Mouse (Mus musculus): ENCODE measurements around the gene Irak3.
A peak's percentile ranks its signal among the peaks of the same experiment; 100 is the strongest.
"Not testable (repeated sequence)": the region's sequence is repeated elsewhere in the genome, so short reads cannot be mapped to it uniquely, and the experiment has no call there.

Gene Irak3

DNA sequence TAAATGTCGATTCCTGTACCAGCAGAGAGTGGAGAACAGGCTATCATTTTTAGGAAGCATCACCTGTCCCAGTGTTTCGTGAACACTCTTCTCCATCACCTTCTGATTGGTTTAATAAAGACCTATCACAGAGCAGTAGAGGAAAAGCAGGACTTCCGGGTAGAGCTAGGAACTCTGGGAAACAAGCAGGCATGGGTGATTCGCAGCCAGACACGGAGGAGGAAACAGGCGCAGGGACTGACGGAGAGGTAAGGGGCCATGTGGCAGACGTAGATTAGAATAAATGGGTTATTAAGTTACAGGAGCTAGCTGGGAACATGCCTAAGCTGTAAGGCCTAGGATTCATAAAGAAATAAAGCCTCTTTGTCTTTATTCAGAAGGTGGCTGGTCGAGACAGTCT, 41.4 kb downstream of the Irak3 start:
- no peak for DNase-seq

DNA sequence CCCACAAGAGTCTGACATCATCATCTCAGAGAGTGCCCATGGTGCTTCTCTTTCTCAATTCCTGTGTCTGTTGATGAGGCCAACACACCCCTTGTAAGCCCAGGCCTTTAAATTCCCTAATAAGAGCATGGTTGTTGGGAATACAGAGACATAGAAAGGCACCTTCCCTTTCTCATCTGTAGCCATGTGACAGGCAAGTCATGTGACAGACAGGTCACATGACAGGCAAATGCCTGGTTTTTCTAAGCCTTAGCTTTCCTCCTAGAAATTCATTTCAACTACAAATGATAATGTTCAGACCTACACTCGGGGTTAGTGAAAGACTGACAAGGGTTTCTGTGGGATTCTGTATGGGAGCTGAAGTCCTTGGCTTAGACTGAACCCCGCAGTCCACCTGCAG, 48.0 kb downstream of the Irak3 start:
- DNase-seq = no peak

- DNase-seq = no peak
Observed at GRCm38 (mm10) chr10:120151672-120152071, 50.3 kb downstream of the Irak3 start.

DNA sequence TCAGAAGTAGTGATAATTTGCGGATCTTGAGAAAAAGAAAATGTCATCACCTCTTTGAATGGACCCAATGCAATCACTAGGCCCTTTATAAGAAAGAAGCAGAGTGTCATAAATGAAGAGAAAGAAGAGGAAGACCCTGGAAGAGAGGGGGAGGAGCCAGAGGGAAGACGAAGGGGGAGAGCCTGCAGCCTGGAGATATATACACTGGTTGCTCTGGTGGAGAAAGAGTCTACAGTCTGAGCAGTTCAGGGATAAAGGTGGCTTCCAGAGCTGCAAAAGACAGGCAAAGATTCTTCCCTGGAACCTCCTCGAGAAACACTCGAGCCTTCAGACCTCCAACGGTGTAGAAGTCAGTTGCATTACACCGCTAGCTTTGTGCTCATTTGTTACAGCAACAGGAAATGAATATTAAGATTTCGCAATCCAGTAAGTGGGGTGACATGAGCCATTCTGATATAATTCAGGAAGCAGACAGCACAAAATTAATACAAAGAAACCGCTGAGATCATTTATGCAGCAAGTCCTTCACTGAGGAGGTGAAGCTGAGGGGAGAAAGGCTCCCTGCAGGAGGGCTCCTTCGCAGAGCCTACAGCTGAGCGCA, 60.9 kb downstream of the Irak3 start:
- DNase-seq = peak in 1 of 2 experiments; percentile 6

GRCm38 (mm10) chr10:120140193-120140592, 61.7 kb downstream of the Irak3 start:
- no peak for DNase-seq

- peak in 1 of 2 experiments; percentile 2 for DNase-seq
Observed at GRCm38 (mm10) chr10:120136020-120136562, 65.8 kb downstream of the Irak3 start.

DNA sequence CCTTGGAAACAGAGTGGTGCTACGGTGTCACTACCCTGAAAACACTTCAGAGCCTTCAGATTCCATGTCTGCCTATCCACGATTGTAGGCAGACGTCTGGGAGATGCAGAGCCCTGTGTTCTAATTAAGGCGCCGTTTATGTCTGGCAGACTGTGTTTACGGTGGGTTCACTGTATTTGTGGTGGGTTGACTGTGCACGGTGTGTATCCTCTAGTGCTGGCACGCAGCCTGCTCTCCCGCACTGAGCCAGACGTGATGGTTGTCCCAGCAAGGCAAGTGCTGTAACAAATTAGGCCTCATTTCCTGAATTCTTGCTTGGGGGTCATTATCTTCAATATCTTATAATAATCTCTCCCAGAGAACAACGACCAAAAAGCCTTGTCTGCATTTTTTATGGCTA, 68.2 kb downstream of the Irak3 start:
- DNase-seq = no peak

DNA sequence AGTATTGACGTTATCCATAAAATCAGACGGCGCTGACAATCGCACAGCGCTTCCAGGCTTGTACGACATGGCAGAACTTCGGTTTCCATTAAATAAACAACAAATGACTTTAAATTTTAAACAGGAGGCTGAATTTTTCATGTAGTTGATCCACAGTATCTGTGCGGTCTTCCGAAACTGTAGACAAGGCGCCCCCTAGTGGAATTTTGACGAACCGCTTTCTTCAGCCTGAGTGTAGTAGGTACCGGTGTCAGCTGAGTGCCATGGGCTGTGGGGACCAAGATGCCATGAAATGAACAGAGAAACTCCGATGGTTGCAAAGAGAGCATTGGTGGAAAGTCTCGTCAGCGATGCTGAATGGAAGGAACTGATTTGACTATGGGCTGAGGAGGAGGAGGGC, 71.3 kb downstream of the Irak3 start:
- peak in 1 of 2 experiments; percentile 8 for DNase-seq

- no peak for DNase-seq
Observed at GRCm38 (mm10) chr10:120128601-120129277, 73.2 kb downstream of the Irak3 start.

GRCm38 (mm10) chr10:120125465-120125857, 76.5 kb downstream of the Irak3 start:
- no peak for DNase-seq

DNA sequence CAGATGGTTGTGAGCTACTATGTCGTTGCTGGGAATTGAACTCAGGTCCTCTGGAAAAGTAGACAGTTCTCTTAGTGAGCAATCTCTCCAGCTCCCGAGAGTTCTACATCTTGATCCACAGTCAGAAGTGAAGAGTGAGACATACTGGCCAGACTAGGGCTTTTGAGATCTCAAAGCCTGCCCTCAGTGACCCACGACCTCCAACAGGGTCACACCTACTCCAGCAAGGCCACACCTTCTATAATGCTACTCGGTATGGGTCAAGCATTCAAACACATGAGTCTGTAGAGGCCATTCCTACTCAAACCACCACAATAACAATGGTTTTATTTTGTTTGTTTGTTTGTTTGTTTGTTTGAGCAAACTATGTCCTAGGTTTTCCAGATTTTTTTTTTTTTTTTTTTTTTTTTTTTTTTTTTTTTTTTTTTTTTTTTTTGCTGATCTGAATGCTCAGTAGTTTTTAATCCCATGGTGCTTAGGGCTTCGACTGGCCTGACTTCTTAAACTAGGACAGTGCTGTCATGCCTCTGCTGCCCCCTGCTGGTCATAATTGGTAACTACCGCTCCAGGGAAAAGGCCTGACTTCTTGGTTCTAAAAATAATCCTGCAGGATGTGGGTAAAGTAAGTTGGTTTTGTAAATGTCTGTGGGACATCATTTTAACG, 77.0 kb downstream of the Irak3 start:
- peak; percentile 79 for DNase-seq

DNA sequence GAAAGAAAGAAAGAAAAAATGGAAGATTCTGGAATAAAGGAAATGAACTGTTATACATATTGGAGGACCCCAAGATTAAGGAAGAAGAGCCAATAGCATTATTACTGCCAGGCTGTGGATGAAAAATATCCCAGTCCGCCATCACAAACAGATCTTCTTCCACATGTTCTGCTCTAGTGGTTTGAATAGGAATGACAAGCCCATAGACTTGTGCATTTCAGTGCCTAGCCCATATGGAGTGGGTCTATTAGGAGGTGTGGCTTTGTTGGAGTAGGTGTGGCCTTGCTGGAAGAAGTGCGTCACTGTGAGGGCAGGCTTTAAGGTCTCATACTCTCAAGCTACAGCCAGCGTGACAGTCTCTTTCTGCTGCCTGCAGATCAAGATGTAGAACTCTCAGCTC, 78.2 kb downstream of the Irak3 start:
- no peak for DNase-seq

DNA sequence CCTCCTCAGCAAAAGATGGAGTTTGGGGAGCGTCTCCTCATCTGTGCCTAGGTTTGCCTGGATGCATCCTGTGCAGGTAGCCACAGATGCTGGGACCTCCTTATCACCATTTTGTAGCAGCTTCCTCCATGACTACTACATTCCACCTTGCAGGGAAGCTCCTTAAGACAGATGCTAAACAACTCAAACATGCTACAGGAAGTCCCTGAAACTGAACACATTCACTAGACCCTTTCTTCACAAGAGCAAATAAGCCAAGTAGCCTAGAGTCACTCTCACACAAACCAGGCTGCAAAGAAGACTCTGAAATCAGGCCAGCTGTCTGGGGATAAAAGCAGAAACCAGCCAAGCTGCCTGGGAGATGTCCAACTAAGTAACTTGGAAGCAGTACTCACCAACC, 86.7 kb downstream of the Irak3 start:
- no peak for DNase-seq

DNA sequence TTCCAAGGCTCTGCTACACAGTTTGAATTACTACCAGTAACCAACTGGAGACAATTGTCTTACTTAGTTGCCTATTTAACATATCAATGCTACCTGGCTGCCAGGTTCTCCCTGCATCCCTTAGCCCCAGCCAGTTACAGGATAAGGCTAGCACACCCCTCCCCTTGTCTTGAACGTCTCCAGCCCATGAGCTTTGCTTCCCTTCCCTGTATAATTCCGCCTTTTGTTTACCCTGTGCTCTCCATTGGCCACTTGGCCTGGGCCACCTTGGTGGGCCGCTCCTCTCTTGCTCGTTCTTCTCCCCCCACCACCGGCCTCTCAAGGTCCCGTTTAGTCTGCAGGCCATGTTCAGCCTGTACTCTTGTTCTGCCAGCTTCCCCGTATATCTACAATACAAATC, 87.4 kb downstream of the Irak3 start:
- DNase-seq = no peak

GRCm38 (mm10) chr10:120113980-120114379, 88.0 kb downstream of the Irak3 start:
- DNase-seq = no peak

DNA sequence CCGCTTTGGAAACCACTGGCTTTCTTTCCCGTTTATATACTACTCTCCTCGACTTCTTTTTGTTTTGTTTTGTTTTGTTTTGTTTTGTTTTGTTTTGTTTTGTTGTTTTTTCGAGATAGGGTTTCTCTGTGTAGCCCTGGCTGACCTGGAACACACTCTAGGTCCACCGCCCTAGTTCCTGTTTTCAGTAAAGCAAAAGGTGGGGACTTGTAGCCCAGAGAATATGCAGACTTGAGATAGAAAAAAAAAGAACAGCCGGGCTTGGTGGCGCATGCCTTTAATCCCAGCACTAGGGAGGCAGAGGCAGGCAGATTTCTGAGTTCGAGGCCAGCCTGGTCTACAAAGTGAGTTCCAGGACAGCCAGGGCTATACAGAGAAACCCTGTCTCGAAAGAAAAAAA, 88.4 kb downstream of the Irak3 start:
- not testable (repeated sequence) for DNase-seq

DNA sequence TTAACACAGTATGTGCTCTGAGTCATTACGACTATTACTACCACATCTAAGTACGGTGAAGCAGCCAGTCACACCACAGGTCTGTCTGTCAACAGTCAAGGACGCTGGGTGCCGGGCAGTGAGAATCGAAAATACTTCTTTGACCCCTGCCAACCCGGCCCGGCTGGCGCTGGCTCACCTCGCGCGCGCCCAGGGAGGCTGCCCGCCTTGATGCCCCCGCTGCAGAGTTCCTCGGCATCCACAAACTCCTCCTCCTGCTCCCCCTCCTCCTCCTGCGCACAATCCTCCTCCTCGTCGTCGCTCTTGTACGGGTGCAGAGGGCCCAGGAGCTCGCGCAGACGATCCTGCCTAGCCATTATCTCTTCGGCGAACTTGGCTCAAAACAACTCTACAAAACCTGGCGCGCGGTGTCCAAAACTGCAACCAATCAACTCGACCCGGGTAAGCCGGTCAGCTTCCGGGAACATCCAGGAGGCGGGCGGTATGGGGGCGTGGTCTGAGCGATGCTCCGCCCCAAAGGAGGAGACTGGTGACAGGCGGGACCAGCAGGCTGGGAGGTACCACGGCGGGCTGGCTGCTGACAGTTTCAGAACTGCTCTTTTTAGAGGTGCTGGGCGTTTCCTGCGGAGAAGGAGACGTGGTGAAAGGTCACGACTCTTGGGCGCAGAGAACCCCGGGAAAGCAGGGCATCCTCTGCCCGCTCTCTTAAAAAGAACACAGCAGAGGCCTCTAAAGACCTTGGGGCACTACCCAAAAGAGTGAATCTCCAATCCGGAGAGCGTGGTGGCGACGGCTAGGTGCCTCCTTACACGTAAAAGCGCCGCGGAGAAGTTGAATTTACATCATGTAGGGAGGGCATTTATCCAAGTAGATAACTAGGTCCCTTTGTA, 89.2 kb downstream of the Irak3 start, which contains the start of gene Helb:
Gene Helb (minus strand): TSS at position 481 of the 890 bp plus-strand sequence.
- DNase-seq = peak; percentile 98

DNA sequence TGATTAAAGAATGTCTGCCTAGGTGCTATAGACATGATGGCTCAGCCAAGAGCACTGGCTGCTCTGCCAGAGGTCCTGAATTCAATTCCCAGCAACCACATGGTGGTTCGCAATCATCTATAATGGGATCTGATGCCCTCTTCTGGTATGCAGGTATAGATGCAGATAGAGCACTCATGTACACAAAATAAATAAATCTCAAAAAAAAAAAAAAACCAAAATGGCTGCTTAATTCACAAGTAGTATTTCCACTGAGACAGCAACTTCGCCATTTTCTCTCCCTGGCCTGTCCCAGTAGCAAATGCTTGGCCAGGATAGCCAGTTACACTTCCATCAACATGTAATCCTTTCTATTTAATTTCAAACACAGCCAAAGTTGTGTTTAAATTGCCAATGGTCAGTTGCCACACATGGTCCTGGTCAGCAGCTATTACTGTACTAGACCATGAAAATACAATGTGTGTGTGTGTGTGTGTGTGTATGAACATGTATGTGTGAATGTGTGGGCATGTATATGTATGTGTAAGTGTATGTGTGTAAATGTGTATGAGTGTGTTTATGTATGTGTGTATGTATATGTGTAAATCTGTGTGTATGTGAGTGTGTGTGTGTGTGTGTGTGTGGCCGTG, 90.1 kb downstream of the Irak3 start:
- no peak for DNase-seq

DNA sequence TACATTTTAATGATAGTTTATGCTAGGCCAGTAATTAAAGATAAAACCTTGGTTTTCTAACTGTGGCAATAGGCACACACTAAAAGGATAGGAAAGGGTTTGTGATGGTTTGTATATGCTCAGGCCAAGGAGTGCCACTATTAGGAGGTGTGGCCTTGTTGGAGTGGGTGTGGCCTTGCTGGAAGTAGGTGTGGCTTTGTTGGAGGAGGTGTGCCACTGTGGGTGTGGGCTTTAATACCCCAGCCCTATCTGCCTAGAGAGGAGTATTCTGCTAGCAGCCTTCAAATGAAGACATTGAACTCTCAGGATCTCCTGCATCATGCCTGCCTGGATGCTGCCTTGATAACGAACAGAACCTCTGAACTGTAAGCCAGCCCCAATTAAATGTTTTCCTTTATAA, 101.1 kb downstream of the Irak3 start:
- no peak for DNase-seq

DNA sequence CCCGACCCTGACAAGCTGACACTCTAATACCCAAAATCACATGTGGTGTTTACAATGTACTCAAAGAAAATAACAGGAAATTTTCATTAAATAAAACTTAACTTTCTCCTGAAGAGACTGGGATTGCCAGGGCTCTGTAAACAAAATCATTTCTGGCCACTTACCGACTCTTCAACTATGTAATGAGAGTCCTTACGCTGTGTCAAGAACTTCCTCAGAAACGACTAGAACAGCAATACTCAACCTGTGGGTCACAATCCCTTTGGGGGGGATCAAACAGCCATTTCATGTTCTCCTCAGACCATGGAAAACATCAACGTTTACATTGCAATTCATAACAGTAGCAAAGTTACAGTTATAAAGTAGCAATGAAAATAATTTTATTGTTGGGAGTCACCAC, 104.4 kb downstream of the Irak3 start:
- DNase-seq = peak in 1 of 2 experiments; percentile 13

- DNase-seq = no peak
Observed at GRCm38 (mm10) chr10:120095716-120096115, 106.2 kb downstream of the Irak3 start.

DNA sequence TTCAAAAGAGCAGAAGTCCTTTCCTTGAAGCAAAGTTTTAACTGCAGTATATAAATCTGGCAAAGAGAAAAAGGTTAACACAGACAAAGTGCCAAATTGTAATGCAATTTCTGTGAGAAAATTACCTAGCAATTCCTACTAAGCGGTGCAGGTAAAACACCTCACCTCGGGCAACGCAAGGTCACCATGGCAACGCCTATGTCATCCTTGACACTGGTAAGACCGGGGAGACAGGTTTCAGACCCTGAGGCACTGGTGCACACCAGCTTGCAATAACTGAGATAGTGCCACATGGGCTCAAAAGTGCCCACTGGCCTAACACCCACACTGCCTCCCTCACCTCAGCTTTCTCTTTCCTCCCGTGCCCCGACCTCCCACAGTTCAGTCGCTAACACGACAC, 106.8 kb downstream of the Irak3 start:
- DNase-seq = no peak
